In the genomic region with DNA sequence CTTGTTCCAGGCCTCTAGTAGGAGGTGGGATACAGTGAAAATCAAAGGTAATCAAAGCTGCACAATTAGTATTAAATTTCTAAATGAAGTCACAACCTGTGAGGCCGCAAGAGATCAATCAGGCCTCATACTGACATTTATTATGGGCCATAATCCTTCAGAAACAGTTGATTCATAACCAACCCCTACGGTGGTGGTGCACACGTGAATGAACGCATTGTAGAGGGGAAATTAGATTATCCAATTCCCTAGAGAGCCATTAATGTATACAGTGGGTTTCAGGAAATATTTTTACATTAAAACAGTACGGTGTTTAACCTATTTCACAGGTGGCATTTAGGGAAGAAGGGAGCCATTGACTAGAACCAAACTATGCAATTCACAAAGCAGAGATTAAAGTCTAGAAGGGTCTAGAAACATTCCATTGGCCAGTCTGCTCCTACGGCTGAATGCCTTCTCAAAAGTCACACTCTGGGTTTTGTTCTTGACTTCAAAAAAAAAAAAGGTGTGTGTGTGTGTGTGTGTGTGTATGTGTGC, we compare ENCODE assay signal across 26 mouse cellular contexts.
"Had no signal": no experiment of that assay in that cellular context is flagged by ENCODE, and none has a peak within 500 bp of the region (broad histone marks: within the 10 kb centered on the region; RNA-seq: fewer than 3 reads in every experiment).

No protein-coding gene starts in this region.

- H3K36me3 ChIP-seq: heart, embryonic 13.5 days; heart, embryonic 15.5 days; hindbrain, embryonic 13.5 days; hindbrain, embryonic 15.5 days; kidney, embryonic 15.5 days; limb, embryonic 15.5 days; liver, embryonic 12.5 days had no signal

- H3K27ac ChIP-seq: gastrocnemius, adult 2 months; heart, adult 2 months; heart, embryonic 13.5 days; heart, embryonic 15.5 days; hindbrain, embryonic 13.5 days; hindbrain, embryonic 15.5 days; hindbrain, postnatal 0 days; kidney, embryonic 15.5 days; kidney, postnatal 0 days; limb, embryonic 15.5 days; liver, embryonic 12.5 days; liver, embryonic 14.5 days had no signal

- H3K9ac ChIP-seq: heart, embryonic 13.5 days; heart, embryonic 15.5 days; hindbrain, embryonic 13.5 days; hindbrain, embryonic 15.5 days; kidney, embryonic 15.5 days; limb, embryonic 15.5 days; liver, embryonic 12.5 days; liver, embryonic 14.5 days had no signal

- ATAC-seq: hindbrain, postnatal 0 days; intestine, embryonic 16.5 days; liver, embryonic 12.5 days had no signal

- H3K4me3 ChIP-seq: gastrocnemius, adult 2 months; heart, adult 2 months; heart, embryonic 13.5 days; heart, embryonic 15.5 days; hindbrain, embryonic 13.5 days; hindbrain, embryonic 15.5 days; kidney, embryonic 15.5 days; limb, embryonic 15.5 days; liver, embryonic 12.5 days had no signal

- H3K4me1 ChIP-seq: heart, embryonic 15.5 days; hindbrain, embryonic 15.5 days; liver, embryonic 12.5 days had no signal

- H3K27me3 ChIP-seq: heart, embryonic 13.5 days; heart, embryonic 15.5 days; hindbrain, embryonic 13.5 days; hindbrain, embryonic 15.5 days; kidney, embryonic 15.5 days; limb, embryonic 15.5 days; liver, embryonic 12.5 days had no signal

- DNase-seq: gastrocnemius, adult 2 months; gastrocnemius, postnatal 10 days; gastrocnemius, postnatal 36 days; heart, adult 2 months; heart, postnatal 14 days; heart, postnatal 36 days; kidney, adult 11 months; kidney, adult 2 months; kidney, adult 9 months; kidney, postnatal 14 days; kidney, postnatal 36 days; layer of hippocampus, adult 9-11 months; layer of hippocampus, postnatal 36 days; left cerebral cortex, postnatal 4 days had no signal

- H3K4me2 ChIP-seq: heart, embryonic 11.5 days; heart, embryonic 13.5 days; heart, embryonic 15.5 days; hindbrain, embryonic 13.5 days; hindbrain, embryonic 15.5 days; kidney, embryonic 15.5 days; limb, embryonic 15.5 days; liver, embryonic 12.5 days had no signal

- H3K9me3 ChIP-seq: heart, embryonic 13.5 days; heart, embryonic 15.5 days; hindbrain, embryonic 13.5 days; hindbrain, embryonic 15.5 days; kidney, embryonic 15.5 days; limb, embryonic 15.5 days; liver, embryonic 12.5 days had no signal
